Mouse (Mus musculus): ENCODE measurements at regions not wholly inside any gene's neighbourhood (a gene's known extent, or its start where the extent isn't known, plus 50 kb on each side); places are given as distances from the start of the nearest gene placed in this dataset.

DNA sequence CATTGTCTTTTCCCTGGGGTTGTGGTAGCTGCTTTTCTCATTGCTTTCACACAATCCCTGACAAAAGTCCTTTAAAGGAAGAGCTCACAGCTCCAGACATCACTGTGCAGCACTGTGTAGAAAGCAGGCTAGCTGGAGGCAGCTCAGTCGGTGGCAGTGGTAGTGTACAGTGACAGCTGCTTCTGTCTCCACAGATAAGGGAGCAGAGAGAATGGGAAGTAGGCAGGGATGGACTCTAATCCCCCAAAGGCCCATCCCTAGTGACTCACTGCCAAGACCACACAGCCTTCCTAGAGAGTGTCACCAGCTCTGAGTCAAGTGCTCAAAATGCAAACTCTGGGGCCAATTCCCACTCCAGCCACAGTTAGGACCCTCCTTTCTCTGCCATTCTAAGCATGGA is 531.7 kb upstream of the Adamts9 start:
- 54% methylated on average over 1 of the region's 1 CpGs for WGBS
- Histone ChIP-seq H3K27me3 (no peaks in the 10 kb centered on the region), H3K4me2 (no peak overlapping the region), H3K9ac (no peak overlapping the region), H3K36me3 (no peaks in the 10 kb centered on the region), H3K27ac (replicated peaks) (no peak overlapping the region), H3K9me3 (no peaks in the 10 kb centered on the region), H3K4me1 (replicated peaks) (no peaks in the 10 kb centered on the region; the same call in 1 of the 2 replicates), H3K4me3 (no peak overlapping the region)
- no peak for ATAC-seq (ENCODE audit: low read depth)

- WGBS: 90% methylated on average over 5 of the region's 5 CpGs
- no peak overlapping the region for H3K9ac ChIP-seq
- ATAC-seq (ENCODE audit: low read depth): no peak
- H3K4me1 ChIP-seq (replicated peaks): no peaks in the 10 kb centered on the region; the same call in 1 of the 2 replicates
- H3K9me3 ChIP-seq: no peaks in the 10 kb centered on the region
- H3K4me2 ChIP-seq: no peak overlapping the region
- H3K27ac ChIP-seq (replicated peaks): no peak overlapping the region
- H3K4me3 ChIP-seq: no peak overlapping the region
- no peaks in the 10 kb centered on the region for H3K27me3 ChIP-seq
- H3K36me3 ChIP-seq: no peaks in the 10 kb centered on the region
Observed at GRCm38 (mm10) chr6:93467867-93468266, 524.6 kb upstream of the Adamts9 start.

DNA sequence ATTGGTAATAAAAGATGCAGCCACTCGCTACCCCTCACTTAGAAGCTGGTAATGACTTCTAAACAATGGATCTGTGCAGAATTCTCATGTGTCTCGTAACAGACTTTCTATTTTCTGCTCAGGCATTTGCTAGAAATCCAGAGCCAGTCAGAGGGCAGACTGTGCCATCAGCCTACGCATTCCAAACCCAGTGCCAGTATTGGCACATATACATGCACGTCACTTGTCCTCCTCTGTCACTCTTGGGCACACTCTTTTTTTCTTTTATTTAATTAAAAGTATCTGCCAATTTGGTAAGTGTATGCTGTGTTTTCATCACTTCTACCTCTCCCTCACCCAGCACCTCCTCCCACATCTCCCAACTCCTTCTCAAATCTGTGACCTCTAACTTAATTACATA is 519.6 kb upstream of the Adamts9 start:
- WGBS: 69% methylated on average over 4 of the region's 4 CpGs
- Histone ChIP-seq H3K27me3 (no peaks in the 10 kb centered on the region), H3K9ac (no peak overlapping the region), H3K4me1 (replicated peaks) (peaks cover 5% of the 10 kb centered on the region), H3K36me3 (no peaks in the 10 kb centered on the region), H3K4me2 (no peak overlapping the region), H3K27ac (replicated peaks) (no peak overlapping the region), H3K9me3 (no peaks in the 10 kb centered on the region), H3K4me3 (no peak overlapping the region)
- no peak for ATAC-seq (ENCODE audit: low read depth)

GRCm38 (mm10) chr6:93461374-93461773 is 518.1 kb upstream of the Adamts9 start:
- no peaks in the 10 kb centered on the region for H3K27me3 ChIP-seq
- H3K9ac ChIP-seq: no peak overlapping the region
- H3K9me3 ChIP-seq: no peaks in the 10 kb centered on the region
- no peak for ATAC-seq (ENCODE audit: low read depth)
- H3K27ac ChIP-seq (replicated peaks): no peak overlapping the region
- H3K36me3 ChIP-seq: no peaks in the 10 kb centered on the region
- H3K4me2 ChIP-seq: no peak overlapping the region
- no peak overlapping the region for H3K4me3 ChIP-seq
- 90% methylated on average over 3 of the region's 3 CpGs for WGBS
- peaks cover 5% of the 10 kb centered on the region for H3K4me1 ChIP-seq (replicated peaks)

- Histone ChIP-seq H3K4me1 (replicated peaks) (peaks cover 5% of the 10 kb centered on the region), H3K27me3 (no peaks in the 10 kb centered on the region), H3K4me2 (no peak overlapping the region), H3K9me3 (no peaks in the 10 kb centered on the region), H3K27ac (replicated peaks) (no peak overlapping the region), H3K9ac (no peak overlapping the region), H3K4me3 (no peak overlapping the region), H3K36me3 (no peaks in the 10 kb centered on the region)
- ATAC-seq (ENCODE audit: low read depth): no peak
- 76% methylated on average over 4 of the region's 4 CpGs for WGBS
Observed at GRCm38 (mm10) chr6:93457613-93458012, 514.3 kb upstream of the Adamts9 start.

DNA sequence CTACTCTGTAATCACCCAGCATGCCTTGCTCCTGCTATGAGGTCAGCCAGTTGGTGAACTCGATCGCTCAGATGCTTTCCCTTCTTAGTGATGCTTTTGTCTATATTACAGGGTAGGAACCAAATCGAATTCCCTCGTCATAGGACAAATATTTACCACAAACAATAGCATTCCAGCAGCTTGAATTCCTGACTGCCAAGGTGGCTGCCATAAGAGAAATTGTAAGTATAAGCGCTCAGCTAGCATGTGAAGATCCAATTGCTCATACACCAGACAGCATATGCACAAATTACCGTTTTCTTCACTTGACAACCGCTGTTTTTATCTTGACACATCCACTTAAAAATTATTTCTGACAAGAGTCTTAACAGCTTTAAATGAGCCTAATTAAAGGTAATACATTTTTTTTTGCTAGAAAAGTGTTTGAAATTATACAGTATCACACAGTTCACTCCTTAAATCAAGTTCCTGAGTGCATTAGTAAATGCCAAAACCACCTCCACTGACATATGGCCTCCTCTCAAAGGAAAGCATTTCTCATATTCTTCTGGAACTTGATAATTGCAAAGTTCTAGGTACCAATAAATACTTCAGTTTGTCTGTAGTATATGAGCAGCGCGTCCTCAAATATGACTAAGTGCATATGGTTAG is 513.2 kb upstream of the Adamts9 start:
- Histone ChIP-seq H3K9ac (no peak overlapping the region), H3K36me3 (no peaks in the 10 kb centered on the region), H3K4me3 (no peak overlapping the region), H3K27me3 (no peaks in the 10 kb centered on the region), H3K4me1 (replicated peaks) (peaks cover 2% of the 10 kb centered on the region), H3K9me3 (no peaks in the 10 kb centered on the region), H3K4me2 (no peak overlapping the region), H3K27ac (replicated peaks) (no peak overlapping the region)
- no peak for ATAC-seq (ENCODE audit: low read depth)
- WGBS: 92% methylated on average over 9 of the region's 9 CpGs

GRCm38 (mm10) chr6:93445568-93445967 is 502.3 kb upstream of the Adamts9 start:
- peaks cover 11% of the 10 kb centered on the region for H3K4me1 ChIP-seq (replicated peaks)
- WGBS: 81% methylated on average over 16 of the region's 16 CpGs
- H3K9ac ChIP-seq: no peak overlapping the region
- H3K4me2 ChIP-seq: no peak overlapping the region
- H3K4me3 ChIP-seq: no peak overlapping the region
- ATAC-seq (ENCODE audit: low read depth): no peak
- H3K27ac ChIP-seq (replicated peaks): no peak overlapping the region
- no peaks in the 10 kb centered on the region for H3K9me3 ChIP-seq
- H3K36me3 ChIP-seq: no peaks in the 10 kb centered on the region
- H3K27me3 ChIP-seq: no peaks in the 10 kb centered on the region

DNA sequence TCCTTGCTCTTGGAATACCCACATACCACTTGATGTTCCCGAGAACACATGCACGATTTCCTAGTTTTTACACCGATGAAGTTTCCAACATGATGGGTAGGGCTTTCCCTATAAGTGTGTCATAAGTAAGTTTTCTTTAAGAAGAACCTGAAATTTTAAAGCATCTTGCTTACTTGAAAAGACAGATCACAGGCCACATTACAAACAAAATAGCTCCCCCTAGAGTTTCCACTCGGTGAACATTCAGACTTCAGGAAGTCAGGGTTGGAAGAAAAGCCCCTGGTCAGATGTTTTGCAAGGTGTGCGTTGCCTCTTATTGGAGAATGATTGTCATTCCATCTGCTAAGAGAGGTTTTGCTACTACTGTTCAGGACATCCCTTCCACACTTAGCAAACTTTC is 501.8 kb upstream of the Adamts9 start:
- no peak for ATAC-seq (ENCODE audit: low read depth)
- 68% methylated on average over 5 of the region's 5 CpGs for WGBS
- no peak overlapping the region for H3K4me2 ChIP-seq
- H3K9me3 ChIP-seq: no peaks in the 10 kb centered on the region
- H3K27ac ChIP-seq (replicated peaks): no peak overlapping the region
- H3K27me3 ChIP-seq: no peaks in the 10 kb centered on the region
- H3K4me3 ChIP-seq: no peak overlapping the region
- no peak overlapping the region for H3K9ac ChIP-seq
- no peaks in the 10 kb centered on the region for H3K36me3 ChIP-seq
- H3K4me1 ChIP-seq (replicated peaks): peaks cover 11% of the 10 kb centered on the region

DNA sequence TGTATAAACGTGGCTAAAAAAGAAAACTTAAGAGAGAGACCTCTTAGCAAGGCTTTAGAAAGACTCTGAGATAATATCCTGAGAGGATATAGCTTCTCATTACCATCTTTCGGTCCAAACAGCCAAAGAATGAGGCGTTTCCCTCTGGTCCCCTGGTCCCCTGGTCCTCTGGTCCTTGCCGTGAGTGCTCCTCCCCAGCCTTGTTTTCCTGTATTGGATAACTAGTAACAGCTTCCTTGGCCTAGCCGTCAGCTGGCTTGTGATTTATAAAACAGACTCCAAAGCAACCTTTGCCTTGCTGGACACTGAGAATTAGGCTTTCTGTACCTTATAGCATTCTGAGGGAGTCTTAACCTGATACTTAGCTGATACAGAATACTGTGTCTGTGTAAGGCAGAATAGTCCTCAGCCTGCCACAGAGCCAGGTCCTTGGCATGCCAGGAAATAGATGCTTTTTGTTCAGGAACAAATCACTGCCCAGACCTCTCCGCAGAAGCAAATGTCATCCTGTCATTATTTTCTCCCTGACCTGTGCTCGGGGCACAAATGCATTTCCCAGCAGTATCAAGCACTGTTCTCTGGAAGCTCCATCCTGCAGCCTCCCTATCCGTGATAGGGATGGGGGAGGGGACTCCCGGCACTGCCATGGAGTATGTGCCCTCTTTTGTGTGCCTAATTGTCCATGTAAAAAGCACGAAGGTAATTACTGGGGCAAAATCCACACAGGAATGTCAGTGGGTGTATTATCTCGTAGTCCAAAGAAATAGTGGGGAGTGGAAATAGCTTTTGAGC is 500.7 kb upstream of the Adamts9 start:
- no peaks in the 10 kb centered on the region for H3K36me3 ChIP-seq
- peak; percentile 69 for ATAC-seq (ENCODE audit: low read depth)
- H3K4me3 ChIP-seq: no peak overlapping the region
- peak overlapping the region; percentile 43 for H3K27ac ChIP-seq (replicated peaks)
- peaks cover 11% of the 10 kb centered on the region for H3K4me1 ChIP-seq (replicated peaks)
- H3K4me2 ChIP-seq: peak overlapping the region; percentile 40
- no peaks in the 10 kb centered on the region for H3K9me3 ChIP-seq
- 27% methylated on average over 11 of the region's 11 CpGs for WGBS
- H3K27me3 ChIP-seq: no peaks in the 10 kb centered on the region
- H3K9ac ChIP-seq: peak overlapping the region; percentile 41

DNA sequence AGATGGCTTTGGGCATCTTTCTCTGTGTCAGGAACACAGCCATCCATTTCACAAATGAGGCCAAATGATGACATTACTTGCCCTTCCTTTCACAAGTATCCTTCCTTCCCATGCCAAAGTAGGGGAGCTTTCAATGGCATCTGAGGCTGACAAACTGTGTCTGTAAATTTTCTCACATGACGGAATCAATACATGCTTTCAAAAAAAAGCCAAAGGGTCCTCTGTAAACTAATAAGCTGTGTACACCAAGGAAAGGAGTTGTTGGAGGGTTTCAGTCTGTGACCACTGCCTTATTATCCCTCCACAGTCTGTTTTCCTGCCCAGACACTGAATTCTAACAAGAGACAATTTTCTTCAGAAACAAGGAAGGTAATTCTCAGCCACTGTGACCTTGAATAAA is 490.2 kb upstream of the Adamts9 start:
- ATAC-seq (ENCODE audit: low read depth): no peak
- Histone ChIP-seq H3K9ac (no peak overlapping the region), H3K4me3 (no peak overlapping the region), H3K4me1 (replicated peaks) (no peaks in the 10 kb centered on the region), H3K4me2 (no peak overlapping the region), H3K27me3 (no peaks in the 10 kb centered on the region), H3K27ac (replicated peaks) (no peak overlapping the region), H3K9me3 (no peaks in the 10 kb centered on the region), H3K36me3 (no peaks in the 10 kb centered on the region)
- WGBS: 66% methylated on average over 1 of the region's 1 CpGs

DNA sequence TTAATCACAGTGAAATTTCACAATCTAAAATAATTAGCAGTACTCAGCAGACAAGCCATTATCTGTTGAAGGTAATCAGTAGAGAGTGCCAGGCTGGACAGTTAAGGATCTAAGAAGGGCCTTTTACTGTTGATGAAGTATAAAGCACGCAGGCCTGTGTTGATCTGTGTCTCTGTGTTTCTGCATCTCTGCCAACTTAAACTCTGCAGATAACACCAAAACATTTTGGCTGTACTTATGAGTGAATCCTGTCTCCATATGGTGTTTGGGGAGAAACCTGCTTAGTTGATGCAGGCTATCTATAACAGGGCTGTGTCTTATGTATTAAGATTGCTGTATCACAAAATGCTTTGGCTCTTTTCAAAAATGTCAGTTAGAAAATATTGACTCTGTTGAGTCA is 482.8 kb upstream of the Adamts9 start:
- H3K4me1 ChIP-seq (replicated peaks): no peaks in the 10 kb centered on the region
- no peak overlapping the region for H3K9ac ChIP-seq
- no peak overlapping the region for H3K4me3 ChIP-seq
- H3K27me3 ChIP-seq: no peaks in the 10 kb centered on the region
- H3K4me2 ChIP-seq: no peak overlapping the region
- WGBS: 72% methylated on average over 1 of the region's 1 CpGs
- no peaks in the 10 kb centered on the region for H3K36me3 ChIP-seq
- no peak overlapping the region for H3K27ac ChIP-seq (replicated peaks)
- ATAC-seq (ENCODE audit: low read depth): no peak
- H3K9me3 ChIP-seq: no peaks in the 10 kb centered on the region

GRCm38 (mm10) chr6:93422906-93423305 is 479.6 kb upstream of the Adamts9 start:
- Histone ChIP-seq H3K9ac (no peak overlapping the region), H3K4me2 (no peak overlapping the region), H3K27me3 (no peaks in the 10 kb centered on the region), H3K27ac (replicated peaks) (no peak overlapping the region), H3K4me3 (no peak overlapping the region), H3K4me1 (replicated peaks) (no peaks in the 10 kb centered on the region), H3K36me3 (no peaks in the 10 kb centered on the region), H3K9me3 (no peaks in the 10 kb centered on the region)
- ATAC-seq (ENCODE audit: low read depth): no peak
- WGBS: 87% methylated on average over 3 of the region's 3 CpGs

GRCm38 (mm10) chr6:93422253-93422652 is 479.0 kb upstream of the Adamts9 start:
- Histone ChIP-seq H3K27ac (replicated peaks) (no peak overlapping the region), H3K4me3 (no peak overlapping the region), H3K4me2 (no peak overlapping the region), H3K9me3 (no peaks in the 10 kb centered on the region), H3K27me3 (no peaks in the 10 kb centered on the region), H3K36me3 (no peaks in the 10 kb centered on the region), H3K4me1 (replicated peaks) (no peaks in the 10 kb centered on the region), H3K9ac (no peak overlapping the region)
- ATAC-seq (ENCODE audit: low read depth): no peak
- 83% methylated on average over 4 of the region's 4 CpGs for WGBS

All from neural tube, embryonic 13.5 days (tissue).